Mouse (Mus musculus) MEL (cell line): ENCODE results near the gene Ino80d.

Experiments
- CHD2 ChIP-seq: IDR thresholded peaks from 2 replicates; pipeline ENCODE4 v1.6.1; 2011; ENCODE audit warnings: low read length, improper control_type of control experiment
- CTCF ChIP-seq, 3 experiments: IDR thresholded peaks in 2 of 3; conservative IDR thresholded peaks in 1 of 3; 2 replicates each; pipeline ENCODE4 v1.5.1; 2011 to 2012; ENCODE audit warnings: low read length in 3 of 3, low read depth in 2 of 3, mild to moderate bottlenecking in 2 of 3, improper control_type of control experiment in 1 of 3, inconsistent platforms in 1 of 3, mixed read lengths in 1 of 3, moderate library complexity in 1 of 3; ENCODE audit not compliant: control insufficient read depth in 1 of 3, insufficient read depth in 1 of 3, poor library complexity in 1 of 3, severe bottlenecking in 1 of 3
- E2F4 ChIP-seq: IDR thresholded peaks from 2 replicates; pipeline ENCODE4 v1.6.1; 2011; ENCODE audit warnings: low read depth, low read length, improper control_type of control experiment, borderline replicate concordance
- MAX ChIP-seq: IDR thresholded peaks from 2 replicates; pipeline ENCODE4 v1.6.1; 2011; ENCODE audit warnings: low read length, improper control_type of control experiment
- MXI1 ChIP-seq: IDR thresholded peaks from 2 replicates; pipeline ENCODE4 v1.6.1; 2011; ENCODE audit warnings: mild to moderate bottlenecking, low read depth, low read length, improper control_type of control experiment
- POLR2A ChIP-seq, 2 experiments: IDR thresholded peaks; 2 replicates each; pipeline ENCODE4 v1.6.1; 2011 to 2012; ENCODE audit warnings: low read length in 2 of 2, mild to moderate bottlenecking in 2 of 2, control low read depth in 1 of 2, improper control_type of control experiment in 1 of 2, low read depth in 1 of 2, moderate library complexity in 1 of 2; ENCODE audit not compliant: control insufficient read depth in 1 of 2, insufficient read depth in 1 of 2, poor library complexity in 1 of 2
- TCF12 ChIP-seq: IDR thresholded peaks from 2 replicates; pipeline ENCODE4 v1.6.1; 2014; ENCODE audit warnings: low read depth, mild to moderate bottlenecking, inconsistent platforms, low read length, improper control_type of control experiment, moderate library complexity
- UBTF ChIP-seq: IDR thresholded peaks from 2 replicates; pipeline ENCODE4 v1.6.1; 2012; ENCODE audit warnings: low read depth, mild to moderate bottlenecking, inconsistent platforms, low read length, improper control_type of control experiment, moderate library complexity, borderline replicate concordance; ENCODE audit not compliant: insufficient read depth
- USF1 ChIP-seq: IDR thresholded peaks from 2 replicates; pipeline ENCODE4 v1.6.1; 2014; ENCODE audit warnings: low read depth, mild to moderate bottlenecking, inconsistent platforms, low read length, improper control_type of control experiment, moderate library complexity
- ZC3H11A ChIP-seq: IDR thresholded peaks from 2 replicates; pipeline ENCODE4 v1.6.1; 2012; ENCODE audit warnings: low read depth, mild to moderate bottlenecking, inconsistent platforms, low read length, improper control_type of control experiment

DNA sequence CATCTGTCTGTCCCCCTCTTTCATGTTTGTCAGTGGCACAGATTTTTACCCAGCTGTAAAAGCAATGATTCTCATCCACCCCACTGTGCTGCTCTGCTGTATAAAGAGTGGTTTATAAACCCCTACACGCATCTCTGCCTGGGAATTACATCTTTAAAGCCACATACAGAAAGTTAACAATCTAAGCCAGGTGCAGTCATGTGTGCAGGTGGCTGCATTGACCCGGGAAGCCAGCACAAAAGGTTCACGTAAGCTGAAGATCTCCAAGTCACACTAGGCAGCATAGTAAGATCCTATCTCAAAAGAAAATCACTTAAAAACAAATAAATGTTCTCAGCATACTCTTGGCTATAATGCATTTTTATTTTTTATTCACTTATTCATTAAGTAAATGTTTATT, 14.8 kb upstream of the Ino80d start:
- TF ChIP-seq CHD2 (no peak), UBTF (no peak), CTCF (IDR thresholded peaks at IDR 0.05 in 2 of 3, conservative IDR thresholded peaks at IDR 0.05 in 1 of 3; ENCODE audit: control insufficient read depth in 1 of 3, insufficient read depth in 1 of 3, low read depth in 2 of 3, low read length in 3 of 3, poor library complexity in 1 of 3, severe bottlenecking in 1 of 3) (no peak), MXI1 (no peak), POLR2A (IDR thresholded peaks at IDR 0.05; ENCODE audit: control insufficient read depth in 1 of 2, insufficient read depth in 1 of 2, low read depth in 1 of 2, low read length in 2 of 2, poor library complexity in 1 of 2) (no peak), TCF12 (no peak), MAX (no peak), E2F4 (no peak), ZC3H11A (no peak), USF1 (no peak)
